Mouse (Mus musculus) intestine, postnatal 0 days (tissue): ENCODE results near the gene Idh3a. TPM values are rescaled to one million over a fixed set of nuclear protein-coding genes. Genes with fewer than 3 reads are reported as not detected.

Source experiments
- ATAC-seq: fragments of 200-750 bp; cut with Nextera tagmentation; 2 replicates; pipeline ENCODE4 v1.8.0; 2017; ENCODE audit warnings: mild to moderate bottlenecking, moderate TSS enrichment, moderate library complexity
- H3K27ac ChIP-seq: fragments of 300-500 bp; sonication (generic); 2 replicates; pipeline ENCODE4 v1.5.1; 2014; ENCODE audit warnings: mild to moderate bottlenecking, low read depth, low read length, moderate library complexity
- H3K27me3 ChIP-seq: fragments of 300-500 bp; sonication (generic); replicated peaks from 2 replicates; pipeline ENCODE4 v1.6.1; 2014; ENCODE audit warnings: low read length, mixed read lengths; ENCODE audit not compliant: control insufficient read depth, insufficient read depth
- H3K36me3 ChIP-seq: fragments of 300-500 bp; sonication (generic); 2 replicates; pipeline ENCODE4 v1.6.1; 2014; ENCODE audit warnings: mild to moderate bottlenecking, moderate library complexity; ENCODE audit not compliant: control insufficient read depth, insufficient read depth
- H3K4me1 ChIP-seq: fragments of 300-500 bp; sonication (generic); replicated peaks from 2 replicates; pipeline ENCODE4 v1.6.1; 2014; ENCODE audit warnings: antibody characterized with exemption, low read length, mixed read lengths; ENCODE audit not compliant: control insufficient read depth, insufficient read depth
- H3K4me2 ChIP-seq: fragments of 300-500 bp; sonication (generic); replicated peaks from 2 replicates; pipeline ENCODE4 v1.6.1; 2014; ENCODE audit warnings: low read depth, mild to moderate bottlenecking, moderate library complexity
- H3K4me3 ChIP-seq: fragments of 300-500 bp; sonication (generic); 2 replicates; pipeline ENCODE4 v1.5.1; 2014; ENCODE audit warnings: low read depth, low read length
- H3K9ac ChIP-seq: fragments of 300-500 bp; sonication (generic); 2 replicates; pipeline ENCODE4 v1.6.1; 2014; ENCODE audit warnings: mild to moderate bottlenecking, low read depth, low read length
- H3K9me3 ChIP-seq: fragments of 300-500 bp; sonication (generic); 2 replicates; pipeline ENCODE4 v1.6.1; 2016; ENCODE audit warnings: mixed run types; ENCODE audit not compliant: control insufficient read depth
- CTCF ChIP-seq: sonication (generic); IDR thresholded peaks from 2 replicates; pipeline ENCODE4 v1.5.1; 2016; ENCODE audit warnings: low read depth, mild to moderate bottlenecking, control low read depth, antibody characterized with exemption, moderate library complexity
- WGBS: fragments of 180-500 bp; shearing (Covaris S2); extraction: QIAGEN DNeasy Blood & Tissue Kit; methylation state at CpG from one replicate; pipeline ENCODE4 v1.1.7; 2014; 5-methylcytosine and 5-hydroxymethylcytosine counted together
- polyA plus RNA-seq: library from polyadenylated mRNA; unstranded; fragments of >200 nt; fragmentation: Nextera tagmentation; extraction: Ambion mirVana; gene quantifications from 2 replicates; pipeline ENCODE4 v1.2.1, GENCODE M21; 2015

Gene Idh3a
- polyA plus RNA-seq, 1 experiment from 2014 or later, result 137 TPM

DNA sequence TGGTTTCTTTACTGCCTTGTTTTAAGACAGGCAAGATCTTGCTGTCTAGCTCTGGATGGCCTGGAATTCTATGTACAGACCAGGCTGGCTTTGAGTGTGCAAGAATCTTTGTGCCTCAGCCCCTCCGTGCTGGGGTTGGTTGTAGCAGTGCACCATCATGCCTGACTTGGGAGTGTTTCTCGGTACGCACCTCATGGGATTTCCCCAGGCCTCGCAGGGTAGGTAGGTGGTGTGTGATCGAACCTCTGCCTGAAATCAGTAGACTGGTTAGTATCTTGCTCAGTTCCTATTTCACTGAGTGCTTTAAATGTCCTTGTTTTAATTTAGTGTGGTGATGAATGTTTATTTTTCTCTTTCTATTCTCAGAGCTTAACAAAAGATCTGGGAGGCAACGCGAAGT lies 16.8 kb downstream of the Idh3a start:
- H3K9ac ChIP-seq, result no peak overlapping the region
- H3K4me1 ChIP-seq, result no peaks in the 10 kb centered on the region
- no peak overlapping the region for H3K4me3 ChIP-seq
- H3K27ac ChIP-seq, result no peak overlapping the region
- 89% methylated on average over 7 of the region's 7 CpGs for WGBS
- ATAC-seq, result no peak
- no peaks in the 10 kb centered on the region for H3K27me3 ChIP-seq
- H3K4me2 ChIP-seq, result no peak overlapping the region
- no peaks in the 10 kb centered on the region for H3K9me3 ChIP-seq
- H3K36me3 ChIP-seq, result peaks cover 63% of the 10 kb centered on the region
- no peak for TF ChIP-seq CTCF

DNA sequence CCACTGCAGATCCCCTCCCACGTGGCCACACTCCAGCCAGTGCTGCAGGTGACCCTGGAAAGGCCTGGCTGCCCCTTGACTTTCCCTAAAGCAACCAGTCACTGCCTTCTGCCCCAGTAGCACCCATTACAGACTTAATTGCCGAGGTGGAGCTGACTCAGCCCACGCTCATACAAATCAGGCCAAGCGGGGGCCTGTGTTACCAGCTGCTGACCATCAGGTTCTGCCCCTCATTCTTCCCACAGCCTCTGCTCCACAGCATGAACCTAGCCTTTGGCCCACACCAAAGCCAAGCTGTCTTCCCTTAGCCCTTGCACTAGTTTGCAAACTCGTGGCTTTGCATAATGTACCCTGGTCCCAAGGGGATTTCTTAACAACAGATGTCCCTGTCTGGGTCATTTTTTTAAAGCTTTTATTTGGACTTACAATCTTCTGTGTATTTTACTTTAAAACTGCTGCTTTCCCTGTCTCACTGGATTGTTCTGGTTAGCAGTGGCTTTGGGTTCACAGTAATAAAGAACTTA lies 18.1 kb downstream of the Idh3a start:
- H3K9me3 ChIP-seq, result no peaks in the 10 kb centered on the region
- peaks cover 51% of the 10 kb centered on the region for H3K36me3 ChIP-seq
- no peak overlapping the region for H3K4me2 ChIP-seq
- 84% methylated on average over 5 of the region's 5 CpGs for WGBS
- H3K9ac ChIP-seq, result no peak overlapping the region
- H3K27ac ChIP-seq, result no peak overlapping the region
- no peak for TF ChIP-seq CTCF
- no peaks in the 10 kb centered on the region for H3K4me1 ChIP-seq
- H3K27me3 ChIP-seq, result no peaks in the 10 kb centered on the region
- H3K4me3 ChIP-seq, result no peak overlapping the region
- no peak for ATAC-seq

DNA sequence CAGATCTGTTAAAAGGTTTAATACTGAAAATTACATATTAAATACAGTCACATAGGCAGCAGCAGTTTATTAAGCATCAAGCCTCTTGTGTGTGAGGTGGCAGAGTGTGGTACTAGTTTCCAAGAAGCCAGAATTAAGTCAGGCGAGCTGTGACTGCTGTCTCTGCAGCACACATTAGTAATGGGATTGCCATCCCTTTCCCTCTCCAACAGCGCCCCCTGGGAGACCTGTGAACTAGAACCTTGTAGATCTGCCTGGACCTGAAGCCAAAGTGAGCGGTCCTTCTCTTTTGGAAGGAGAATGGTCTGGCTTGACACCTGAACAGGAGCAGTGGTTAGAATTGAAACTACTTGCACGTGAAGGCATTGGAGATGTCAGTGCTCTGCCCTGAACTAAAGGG lies 18.8 kb downstream of the Idh3a start:
- Histone ChIP-seq H3K27ac (no peak overlapping the region), H3K9me3 (no peaks in the 10 kb centered on the region), H3K4me2 (no peak overlapping the region), H3K36me3 (peaks cover 45% of the 10 kb centered on the region), H3K4me3 (no peak overlapping the region), H3K4me1 (no peaks in the 10 kb centered on the region), H3K27me3 (no peaks in the 10 kb centered on the region), H3K9ac (no peak overlapping the region)
- TF ChIP-seq CTCF, result peak; percentile 76
- no peak for ATAC-seq
- 58% methylated on average over 4 of the region's 4 CpGs for WGBS

DNA sequence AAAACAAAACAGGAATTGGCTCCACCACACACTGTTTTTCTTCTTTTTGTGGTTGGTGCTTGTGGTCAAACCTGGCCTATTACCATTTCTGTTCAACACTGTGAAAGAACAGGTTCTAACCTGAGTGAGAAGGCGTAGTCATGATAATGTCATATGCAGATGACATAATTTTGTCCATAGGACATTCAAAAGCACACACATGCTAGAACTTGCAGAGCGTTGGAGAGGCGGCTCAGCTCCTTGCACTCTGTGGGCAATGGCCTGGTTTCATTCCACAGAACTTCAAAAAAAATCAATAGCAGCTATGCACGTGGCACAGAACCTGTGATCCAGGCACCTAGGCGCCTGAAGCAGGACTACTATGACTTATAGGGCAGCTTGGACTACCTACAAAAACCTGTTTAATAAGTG lies 26.7 kb downstream of the Idh3a start:
- H3K36me3 ChIP-seq, result no peaks in the 10 kb centered on the region
- no peaks in the 10 kb centered on the region for H3K4me1 ChIP-seq
- no peaks in the 10 kb centered on the region for H3K9me3 ChIP-seq
- no peak for TF ChIP-seq CTCF
- ATAC-seq, result no peak
- no peak overlapping the region for H3K9ac ChIP-seq
- WGBS, result 70% methylated on average over 5 of the region's 5 CpGs
- no peak overlapping the region for H3K4me2 ChIP-seq
- no peaks in the 10 kb centered on the region for H3K27me3 ChIP-seq
- no peak overlapping the region for H3K27ac ChIP-seq
- H3K4me3 ChIP-seq, result no peak overlapping the region

DNA sequence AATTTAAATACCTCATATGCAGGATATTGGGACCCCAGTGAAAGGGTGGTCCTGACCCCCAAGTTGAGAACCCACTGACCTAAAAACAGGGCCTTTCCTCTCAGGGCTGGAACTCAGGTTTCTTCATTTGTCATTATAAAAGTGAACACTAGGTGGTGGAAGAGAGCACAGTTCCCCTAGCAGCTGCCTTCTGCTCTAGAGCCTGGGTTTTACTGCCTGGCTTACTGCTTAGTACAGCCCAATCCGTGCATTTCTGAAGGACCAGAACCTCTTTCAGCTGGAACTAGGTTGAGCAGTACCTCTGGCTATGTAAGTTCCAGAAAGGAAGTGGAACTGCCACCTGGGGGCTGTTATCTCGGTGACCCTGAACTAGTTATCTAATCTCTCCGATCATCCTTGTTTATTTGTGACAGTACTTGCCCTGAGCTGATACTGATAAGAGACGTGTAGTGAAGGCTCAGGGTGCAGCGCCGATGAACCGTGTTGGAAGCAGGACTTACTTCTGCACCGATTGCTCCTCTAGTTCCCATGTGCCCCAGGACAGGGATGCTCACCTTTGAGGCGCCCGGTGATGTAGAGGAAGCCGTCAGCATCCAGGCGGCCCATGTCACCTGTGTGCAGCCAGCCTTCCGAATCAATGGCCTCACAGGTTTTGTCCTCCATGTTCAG lies 28.2 kb downstream of the Idh3a start:
- WGBS, result 43% methylated on average over 13 of the region's 13 CpGs
- Histone ChIP-seq H3K9me3 (no peaks in the 10 kb centered on the region), H3K36me3 (no peaks in the 10 kb centered on the region), H3K27me3 (no peaks in the 10 kb centered on the region), H3K4me1 (no peaks in the 10 kb centered on the region), H3K9ac (no peak overlapping the region), H3K4me3 (no peak overlapping the region), H3K4me2 (no peak overlapping the region), H3K27ac (no peak overlapping the region)
- ATAC-seq, result peak; percentile 51; the same call in 1 of the 2 replicates
- TF ChIP-seq CTCF, result peak; percentile 87

DNA sequence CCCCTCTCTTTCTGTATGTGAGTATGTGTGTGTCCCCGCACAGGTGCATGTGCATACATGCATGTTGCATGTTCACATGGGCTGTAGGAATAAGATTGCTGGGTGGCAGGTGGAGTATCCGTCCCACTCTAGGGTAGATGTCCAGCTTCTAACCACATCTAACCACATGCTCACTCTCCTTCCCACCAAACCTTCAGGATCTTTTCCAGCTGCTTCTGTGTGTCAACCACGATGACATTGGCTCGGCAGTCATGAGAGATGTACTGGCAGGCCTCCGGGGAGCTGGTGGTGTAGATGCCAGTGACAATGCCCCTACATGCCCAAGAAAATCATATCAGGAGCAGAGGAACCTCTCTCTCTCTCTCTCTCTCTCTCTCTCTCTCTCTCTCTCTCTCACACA lies 41.1 kb downstream of the Idh3a start:
- Histone ChIP-seq H3K4me2 (no peak overlapping the region), H3K27ac (no peak overlapping the region), H3K4me1 (no peaks in the 10 kb centered on the region), H3K27me3 (no peaks in the 10 kb centered on the region), H3K9me3 (no peaks in the 10 kb centered on the region), H3K9ac (no peak overlapping the region), H3K36me3 (no peaks in the 10 kb centered on the region), H3K4me3 (no peak overlapping the region)
- ATAC-seq, result no peak
- TF ChIP-seq CTCF, result no peak
- 89% methylated on average over 5 of the region's 5 CpGs for WGBS

DNA sequence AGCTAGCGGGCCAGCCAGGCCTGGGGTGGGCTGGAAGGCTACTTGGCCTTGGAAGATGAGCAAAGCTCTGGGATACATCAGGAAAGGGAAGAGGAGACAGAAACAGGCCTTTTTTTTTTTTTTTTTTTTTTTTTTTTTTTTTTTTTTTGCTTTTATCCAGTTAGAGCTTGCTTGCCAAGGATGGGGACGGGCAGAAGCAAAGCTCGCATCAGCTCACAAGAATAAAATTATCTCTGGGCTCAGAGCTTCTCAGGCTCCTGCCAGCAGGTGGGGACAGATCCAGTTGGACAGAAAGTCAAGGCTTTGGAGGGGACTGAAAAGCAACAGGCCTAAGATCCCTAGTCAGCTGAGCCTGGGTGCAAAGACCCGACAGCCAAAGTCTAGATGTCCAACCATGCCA lies 42.6 kb downstream of the Idh3a start:
- 77% methylated on average over 4 of the region's 4 CpGs for WGBS
- ATAC-seq, result no peak
- TF ChIP-seq CTCF, result no peak
- Histone ChIP-seq H3K27ac (no peak overlapping the region), H3K9me3 (no peaks in the 10 kb centered on the region), H3K4me1 (no peaks in the 10 kb centered on the region), H3K36me3 (no peaks in the 10 kb centered on the region), H3K27me3 (no peaks in the 10 kb centered on the region), H3K4me3 (no peak overlapping the region), H3K4me2 (no peak overlapping the region), H3K9ac (no peak overlapping the region)
